33 mouse cellular contexts compared by ENCODE assay signal in the genomic region with DNA sequence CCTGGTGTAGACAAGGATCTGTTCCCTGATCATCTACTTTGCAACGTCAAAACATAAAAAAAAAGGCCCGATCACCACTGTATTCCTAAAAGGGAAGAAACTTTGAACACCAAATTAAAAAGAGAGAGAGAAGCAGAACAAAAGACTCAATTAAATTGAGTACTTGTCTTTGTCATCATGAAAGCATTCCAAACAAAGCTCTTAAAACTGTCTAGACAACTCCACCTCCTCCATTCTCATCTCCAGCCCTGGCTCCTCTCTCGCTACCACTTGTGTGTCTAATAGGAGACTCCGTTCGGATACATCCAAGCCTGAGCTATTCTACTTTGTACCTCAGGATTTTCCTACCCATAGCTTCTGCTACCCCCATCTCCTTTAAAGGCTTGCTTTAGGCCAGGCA.
"Had no signal": no experiment of that assay in that cellular context is flagged by ENCODE, and none has a peak within 500 bp of the region (broad histone marks: within the 10 kb centered on the region; RNA-seq: fewer than 3 reads in every experiment).

No protein-coding gene starts in this region.

- H3K27ac ChIP-seq: limb, embryonic 10.5 days; limb, embryonic 12.5 days; limb, embryonic 13.5 days; limb, embryonic 15.5 days; liver, embryonic 12.5 days; liver, embryonic 13.5 days; liver, embryonic 14.5 days; liver, embryonic 15.5 days; lung, embryonic 15.5 days; macrophage; midbrain, embryonic 10.5 days; midbrain, embryonic 12.5 days; midbrain, embryonic 13.5 days; midbrain, embryonic 15.5 days; neural tube, embryonic 12.5 days; neural tube, embryonic 13.5 days had no signal

- H3K36me3 ChIP-seq: limb, embryonic 10.5 days; limb, embryonic 12.5 days; limb, embryonic 13.5 days; limb, embryonic 15.5 days; liver, embryonic 12.5 days; liver, embryonic 13.5 days; liver, embryonic 15.5 days; lung, embryonic 15.5 days; midbrain, embryonic 10.5 days; midbrain, embryonic 12.5 days; midbrain, embryonic 13.5 days; midbrain, embryonic 15.5 days; neural tube, embryonic 12.5 days; neural tube, embryonic 13.5 days had no signal

- H3K4me1 ChIP-seq: limb, embryonic 10.5 days; limb, embryonic 12.5 days; limb, embryonic 13.5 days; limb, embryonic 15.5 days; liver, embryonic 12.5 days; liver, embryonic 13.5 days; liver, embryonic 15.5 days; lung, embryonic 15.5 days; megakaryocyte, embryonic 14.5 days; midbrain, embryonic 10.5 days; midbrain, embryonic 12.5 days; midbrain, embryonic 13.5 days; midbrain, embryonic 15.5 days; neural tube, embryonic 12.5 days; neural tube, embryonic 13.5 days had no signal

- H3K4me3 ChIP-seq: limb, embryonic 10.5 days; limb, embryonic 12.5 days; limb, embryonic 13.5 days; limb, embryonic 15.5 days; liver, embryonic 12.5 days; liver, embryonic 13.5 days; liver, embryonic 15.5 days; lung, embryonic 15.5 days; megakaryocyte, embryonic 14.5 days; midbrain, embryonic 10.5 days; midbrain, embryonic 12.5 days; midbrain, embryonic 13.5 days; midbrain, embryonic 15.5 days; myocyte; neural tube, embryonic 12.5 days; neural tube, embryonic 13.5 days had no signal

- H3K9me3 ChIP-seq: limb, embryonic 10.5 days; limb, embryonic 12.5 days; limb, embryonic 13.5 days; limb, embryonic 15.5 days; liver, embryonic 12.5 days; liver, embryonic 13.5 days; liver, embryonic 15.5 days; lung, embryonic 15.5 days; midbrain, embryonic 10.5 days; midbrain, embryonic 12.5 days; midbrain, embryonic 13.5 days; midbrain, embryonic 15.5 days; neural tube, embryonic 13.5 days had no signal

- H3K4me2 ChIP-seq: limb, embryonic 12.5 days; limb, embryonic 13.5 days; limb, embryonic 15.5 days; liver, embryonic 11.5 days; liver, embryonic 12.5 days; liver, embryonic 13.5 days; liver, embryonic 15.5 days; lung, embryonic 14.5 days; lung, embryonic 15.5 days; midbrain, embryonic 11.5 days; midbrain, embryonic 12.5 days; midbrain, embryonic 13.5 days; midbrain, embryonic 15.5 days; neural tube, embryonic 12.5 days; neural tube, embryonic 13.5 days had no signal

- H3K9ac ChIP-seq: limb, embryonic 12.5 days; limb, embryonic 13.5 days; limb, embryonic 15.5 days; liver, embryonic 12.5 days; liver, embryonic 13.5 days; liver, embryonic 14.5 days; liver, embryonic 15.5 days; liver, postnatal 0 days; lung, embryonic 14.5 days; lung, embryonic 15.5 days; midbrain, embryonic 12.5 days; midbrain, embryonic 13.5 days; midbrain, embryonic 15.5 days; neural tube, embryonic 12.5 days; neural tube, embryonic 13.5 days had no signal

- ATAC-seq: liver, embryonic 12.5 days; liver, postnatal 0 days; lung, postnatal 0 days; midbrain, embryonic 13.5 days; midbrain, embryonic 15.5 days; midbrain, embryonic 16.5 days had no signal

- H3K27me3 ChIP-seq: limb, embryonic 12.5 days; limb, embryonic 13.5 days; limb, embryonic 15.5 days; liver, embryonic 12.5 days; liver, embryonic 13.5 days; liver, embryonic 15.5 days; lung, embryonic 15.5 days; megakaryocyte, embryonic 14.5 days; midbrain, embryonic 12.5 days; midbrain, embryonic 13.5 days; midbrain, embryonic 15.5 days; neural tube, embryonic 12.5 days; neural tube, embryonic 13.5 days had no signal

- DNase-seq: left cerebral cortex, postnatal 4 days; liver; liver, embryonic 13.5 days; liver, postnatal 0 days; lung, adult 18-20 months; lung, adult 2 months; lung, embryonic 14.5 days; lung, postnatal 10 days; lung, postnatal 14 days; lung, postnatal 36 days; lung, postnatal 4 days; midbrain, embryonic 14.5 days had no signal
